Mouse (Mus musculus) ovary, postnatal 36 days (tissue): ENCODE results near the gene Acyp1.

ENCODE experiments used
- DNase-seq: peaks from one replicate; pipeline ENCODE4 v3.0.0; 2022; ENCODE audit warnings: low spot score, mixed read lengths

Acyp1 gene

GRCm38 (mm10) chr12:85287809-85288485 is at the start of gene Acyp1:
TSS of gene Acyp1 (minus strand) at chr12:85288438.
- DNase-seq = peak; percentile 50

- no peak for DNase-seq
Observed at GRCm38 (mm10) chr12:85337567-85338311, 49.5 kb upstream of the Acyp1 start.

DNA sequence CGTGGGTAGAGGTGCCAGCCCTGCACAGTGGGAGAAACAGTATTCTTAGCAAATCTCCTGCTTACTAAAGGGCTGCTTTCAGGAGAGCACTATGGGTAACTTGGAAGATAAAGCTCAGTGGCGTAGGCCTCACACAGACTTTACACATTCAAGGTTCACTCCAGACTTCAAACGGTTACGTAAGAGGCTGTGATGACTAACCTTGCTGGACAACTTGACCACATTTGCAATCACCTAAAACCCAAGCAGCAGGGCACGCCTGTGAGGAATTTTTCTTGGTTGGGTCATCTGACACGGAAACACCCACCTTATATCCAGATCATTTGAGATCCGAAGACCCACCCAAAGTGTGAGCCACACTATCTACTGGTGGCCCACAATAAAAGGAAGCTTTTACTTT is 41.9 kb upstream of the Acyp1 start:
- no peak for DNase-seq

DNA sequence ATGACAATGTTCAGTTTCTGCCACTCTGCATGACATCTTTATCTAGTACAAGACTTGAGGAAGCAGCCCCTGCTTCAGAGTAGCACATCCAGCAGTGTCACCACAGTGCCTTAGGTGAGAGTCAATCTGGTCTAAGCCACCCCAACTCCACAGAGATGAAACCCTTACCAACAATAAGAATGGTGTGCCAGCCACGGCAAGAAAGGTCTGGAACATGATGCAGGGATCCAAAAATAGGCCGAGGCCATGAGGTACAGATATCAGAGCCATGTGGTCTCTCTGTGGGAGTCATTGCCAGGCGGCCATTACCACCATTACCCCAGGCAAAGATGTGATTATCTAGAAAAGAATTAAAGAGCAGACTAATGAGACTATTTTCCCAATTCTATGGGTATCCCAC is 20.4 kb upstream of the Acyp1 start:
- DNase-seq = no peak

DNA sequence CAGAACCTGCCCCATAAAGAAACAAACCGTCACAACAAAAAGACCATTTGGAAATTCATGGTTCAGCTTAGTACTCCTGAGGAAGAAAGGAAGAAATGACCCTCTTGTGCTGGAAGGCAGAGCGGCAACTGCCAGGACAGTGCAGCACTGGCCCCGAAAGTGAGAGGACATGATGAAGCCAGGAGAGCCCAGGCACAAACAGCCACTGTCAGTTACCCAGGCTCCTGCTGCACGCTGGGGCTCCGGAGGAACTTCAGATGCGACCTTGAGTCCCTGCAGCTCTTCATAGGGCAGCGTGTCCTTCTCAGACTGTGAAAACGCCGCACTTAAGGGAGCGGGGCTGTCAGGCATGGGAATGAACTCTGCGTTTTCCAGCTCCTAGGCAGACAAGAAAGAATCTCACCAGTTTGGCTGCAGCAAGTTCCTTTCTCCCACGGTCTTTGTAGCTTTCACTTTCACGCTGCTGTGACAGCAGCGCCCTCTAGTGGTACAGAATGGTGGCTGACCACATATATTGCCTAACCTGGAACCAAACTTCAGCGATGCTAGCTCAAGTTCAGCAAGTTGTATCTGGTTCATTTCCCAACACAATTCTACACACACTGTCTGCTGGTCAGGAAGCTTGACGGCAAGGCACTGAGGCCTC is 17.1 kb upstream of the Acyp1 start:
- peak; percentile 79 for DNase-seq

DNA sequence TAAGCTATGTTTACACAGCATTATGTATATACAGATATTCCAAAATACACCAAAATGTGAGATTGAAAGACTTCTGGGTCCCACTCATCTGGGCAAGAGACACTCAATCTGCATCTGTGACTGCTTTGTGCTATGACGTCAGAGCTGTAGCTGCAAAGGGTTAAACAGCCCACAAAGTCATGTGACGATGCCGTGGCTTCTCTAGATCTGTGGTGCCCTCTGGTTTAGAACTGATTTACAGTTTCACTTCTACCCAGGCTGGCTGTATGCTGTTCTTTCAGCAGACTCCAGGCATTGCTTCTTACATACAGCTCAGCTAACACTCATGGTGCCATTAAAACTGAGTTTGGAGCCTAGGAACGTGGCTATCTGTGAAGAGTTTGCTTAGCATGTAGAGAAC is 16.5 kb upstream of the Acyp1 start:
- DNase-seq = no peak

DNA sequence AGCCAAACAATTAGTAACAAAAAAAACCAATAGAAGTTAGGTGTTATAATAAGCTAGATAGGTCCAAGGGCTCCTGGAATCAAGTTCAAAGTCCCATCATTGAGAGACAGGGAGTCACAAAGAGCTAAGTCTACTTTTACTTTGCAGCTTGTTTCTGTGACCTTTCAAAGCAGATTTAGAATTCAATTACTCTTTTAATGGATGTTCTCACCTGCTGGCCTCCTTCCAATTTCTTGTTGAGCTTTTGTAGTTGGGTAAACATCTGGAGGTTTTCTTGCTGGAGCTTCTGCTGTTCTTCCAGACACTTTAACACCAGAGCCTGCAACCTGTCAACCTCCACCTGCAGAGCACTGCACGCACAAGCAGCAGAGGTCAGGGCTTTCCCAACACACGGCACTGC is 15.0 kb upstream of the Acyp1 start:
- no peak for DNase-seq

GRCm38 (mm10) chr12:85298835-85299180 is 10.6 kb upstream of the Acyp1 start:
- DNase-seq = no peak

DNA sequence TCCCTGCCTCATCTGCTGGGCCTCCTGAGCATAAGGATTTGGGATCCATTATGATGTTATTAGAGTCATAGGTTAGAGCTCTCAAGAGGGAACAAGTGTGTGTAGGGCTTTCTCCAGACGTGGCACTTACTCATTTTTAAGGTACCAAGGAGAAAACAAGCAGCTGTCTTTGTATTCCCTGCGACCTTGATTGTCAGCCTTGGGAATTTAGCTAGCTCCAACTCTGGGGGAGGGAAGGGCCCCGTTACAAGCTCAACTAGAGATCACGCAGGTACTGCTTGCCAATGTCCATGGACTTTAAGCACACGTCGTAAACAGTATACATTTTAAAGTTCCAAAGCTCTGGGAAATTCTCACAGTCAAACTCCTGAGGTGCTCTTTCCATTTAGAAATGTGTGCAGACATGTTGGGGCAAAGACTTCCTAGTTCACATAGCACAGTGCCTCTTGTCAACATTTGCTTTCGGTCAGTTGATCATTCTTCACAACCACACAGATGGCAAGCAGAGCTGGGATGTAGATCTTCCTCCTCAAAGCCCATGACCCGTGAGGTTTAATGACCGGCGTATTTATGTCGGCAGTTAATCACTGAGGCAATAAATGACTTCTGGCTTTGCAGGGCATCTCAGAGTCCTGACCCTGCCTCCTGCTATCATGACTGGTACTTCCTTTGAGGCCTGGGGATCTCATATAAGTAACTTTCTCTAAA is 10.0 kb upstream of the Acyp1 start:
- no peak for DNase-seq

DNA sequence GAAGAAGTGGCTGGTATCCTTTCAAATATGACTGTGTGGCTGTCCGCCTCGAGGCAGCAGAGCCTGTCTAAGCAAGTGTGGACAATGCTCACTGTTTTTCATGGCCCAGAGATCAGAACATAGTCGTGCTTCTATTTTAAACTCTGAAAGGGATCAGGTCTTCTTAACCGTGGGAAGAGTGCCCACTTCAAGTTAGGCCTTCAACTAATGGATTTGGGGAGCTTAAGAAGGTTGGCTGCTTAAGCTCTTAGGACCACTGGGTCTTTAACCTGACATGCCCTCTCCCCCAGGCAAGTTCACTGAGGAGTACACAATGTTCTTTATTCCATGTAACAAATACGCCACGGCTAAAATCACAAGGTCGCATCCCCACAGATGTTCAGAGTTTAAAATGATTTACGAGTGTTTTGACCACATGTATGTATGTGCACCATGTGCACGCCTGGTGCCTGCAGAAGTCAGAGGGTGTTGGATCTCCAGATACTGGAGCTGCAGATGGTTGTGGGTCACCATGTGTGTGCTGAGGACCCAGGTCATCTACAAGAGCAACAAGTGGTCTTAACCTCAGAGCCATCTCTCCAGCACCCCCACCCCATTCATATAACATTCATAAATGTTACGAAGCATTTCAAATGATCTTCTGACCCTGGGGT is 9.2 kb upstream of the Acyp1 start:
- DNase-seq = no peak

GRCm38 (mm10) chr12:85296915-85297314 is 8.7 kb upstream of the Acyp1 start:
- DNase-seq = no peak

DNA sequence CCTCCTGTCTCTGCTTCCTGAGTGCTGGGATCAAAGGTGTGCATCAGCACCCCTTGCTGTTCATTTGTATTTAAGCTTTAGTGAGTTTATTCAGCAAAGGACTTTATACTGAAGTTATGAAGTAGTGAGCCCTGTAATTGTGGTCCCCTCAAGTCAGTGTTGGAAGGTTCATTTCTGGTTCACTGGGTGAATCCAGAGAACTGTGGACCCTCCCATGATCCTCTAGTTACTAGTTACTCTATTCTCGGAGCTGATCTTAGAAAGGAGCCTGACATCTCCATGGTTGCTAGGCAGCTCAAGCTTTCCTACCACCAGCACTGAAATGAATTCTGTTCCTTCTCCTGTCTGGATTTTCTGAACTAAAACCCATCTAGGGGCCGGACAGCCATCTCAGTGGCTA is 7.3 kb upstream of the Acyp1 start:
- no peak for DNase-seq

- DNase-seq = no peak
Observed at GRCm38 (mm10) chr12:85292906-85293305, 4.7 kb upstream of the Acyp1 start.

DNA sequence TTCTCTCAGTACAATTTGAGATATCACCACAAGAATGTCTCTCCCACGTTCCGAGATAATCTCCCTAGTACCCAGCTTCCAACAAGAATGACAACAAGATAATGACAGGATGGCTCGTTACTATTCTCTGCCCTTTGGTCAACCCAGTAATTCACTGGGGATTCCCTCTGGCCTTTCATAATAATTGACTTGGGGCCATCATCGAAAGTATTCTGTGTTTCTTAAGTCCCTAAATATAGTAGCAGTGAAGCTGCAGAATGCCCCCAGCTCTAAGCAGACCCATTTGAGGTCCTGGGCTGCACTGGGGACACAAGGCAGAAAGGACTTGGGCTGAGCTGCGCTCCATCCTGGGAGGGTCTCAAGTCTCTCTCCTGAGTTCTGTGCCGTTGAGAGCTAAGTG is 4.0 kb upstream of the Acyp1 start:
- no peak for DNase-seq

DNA sequence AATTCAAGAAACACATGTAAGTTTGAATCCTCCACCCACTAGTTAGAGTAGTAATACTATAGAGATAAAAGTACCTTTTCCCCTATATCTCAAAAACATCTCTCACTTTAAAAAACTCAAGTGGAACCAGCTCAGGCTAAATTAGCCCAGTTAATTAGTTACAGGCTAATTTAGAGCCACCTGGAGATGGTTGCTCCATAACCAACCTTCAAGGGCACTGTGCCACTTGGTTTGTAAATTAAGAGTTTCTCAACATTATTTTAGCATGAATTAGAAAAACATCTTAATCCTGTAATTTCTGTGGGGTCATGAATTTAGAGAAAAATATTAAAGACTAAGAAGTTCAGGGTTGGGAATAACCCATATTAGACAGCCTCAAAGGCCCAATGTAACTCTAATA is 3.3 kb upstream of the Acyp1 start:
- DNase-seq = no peak

- DNase-seq = no peak
Observed at GRCm38 (mm10) chr12:85290633-85291032, 2.4 kb upstream of the Acyp1 start.

DNA sequence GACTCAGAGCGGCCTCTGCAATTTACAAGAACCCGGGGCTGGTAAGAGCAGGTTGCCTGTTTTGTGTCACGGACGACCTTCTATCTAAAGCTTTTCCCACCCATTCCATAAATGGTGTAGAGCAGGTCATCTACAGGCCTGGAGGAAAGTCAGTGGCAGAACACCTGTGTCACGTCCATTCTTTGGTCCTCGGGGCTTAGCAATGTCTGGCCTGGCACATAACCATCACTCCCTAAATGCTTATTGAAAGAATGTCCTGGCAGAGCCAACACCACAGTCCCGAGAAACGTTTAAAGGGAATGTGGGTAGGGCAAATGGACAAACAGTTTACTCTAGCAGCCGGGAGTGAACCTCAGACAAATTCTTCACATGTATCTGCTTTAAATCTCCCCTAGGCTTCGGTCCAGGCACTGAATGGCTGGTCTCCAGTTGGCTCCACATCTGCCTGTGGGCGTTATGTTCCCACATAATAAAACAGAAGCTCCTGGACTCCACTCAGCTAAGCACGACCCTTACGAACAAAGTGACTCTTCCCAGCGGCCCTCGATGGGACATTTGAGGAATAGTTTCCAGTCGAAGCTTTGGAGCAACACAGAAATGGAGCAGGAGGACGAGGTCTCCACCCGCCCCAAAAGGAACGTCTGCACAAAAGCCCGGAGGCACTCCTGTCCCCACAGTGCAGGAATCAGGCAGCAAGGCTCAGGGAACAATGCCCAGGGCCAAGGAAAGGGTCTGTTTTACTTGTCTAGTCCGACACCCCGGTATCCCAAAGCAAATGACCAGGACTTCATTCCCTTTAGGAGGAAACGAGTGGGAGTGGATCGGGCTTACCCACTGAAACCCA is 1.1 kb upstream of the Acyp1 start:
- no peak for DNase-seq

DNA sequence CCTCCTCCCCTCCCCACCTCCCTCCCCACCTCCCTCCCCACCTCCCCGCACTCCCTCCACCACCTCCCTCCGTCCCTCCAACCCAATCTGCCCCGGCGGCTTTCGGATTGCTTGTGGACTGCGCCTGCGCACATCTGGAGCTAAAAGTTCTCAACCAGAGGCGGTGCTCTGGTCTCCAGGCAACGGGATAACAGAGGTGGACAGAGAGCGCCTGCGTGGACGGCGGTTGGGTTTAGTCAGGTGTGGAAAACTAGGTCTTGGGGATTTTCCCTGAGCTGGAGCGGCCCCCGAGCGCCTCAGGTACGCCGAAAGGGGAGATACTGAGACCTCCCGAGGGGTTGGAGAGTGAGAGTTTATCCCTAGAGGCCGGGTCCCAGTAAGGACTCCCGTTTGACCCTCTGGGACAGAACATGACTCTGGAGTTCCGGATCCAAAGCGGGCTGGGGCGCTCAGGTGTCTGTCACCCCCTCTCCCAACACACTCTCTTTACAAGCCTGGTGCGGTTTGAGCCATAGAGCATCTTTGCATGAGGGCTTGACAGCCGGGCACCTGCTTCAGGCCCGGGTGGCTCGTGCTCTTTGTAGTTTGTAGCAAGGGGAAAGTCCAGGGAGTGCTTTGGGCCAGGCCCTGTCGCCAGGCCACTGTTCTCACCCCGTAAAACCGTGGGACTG is 383 bp upstream of the Acyp1 start, which contains the start of gene Zc2hc1c:
Gene Zc2hc1c (plus strand): TSS at position 106 of the 671 bp plus-strand sequence.
- peak; percentile 88 for DNase-seq

GRCm38 (mm10) chr12:85286941-85287340 is 1.3 kb downstream of the Acyp1 start:
- DNase-seq = no peak

DNA sequence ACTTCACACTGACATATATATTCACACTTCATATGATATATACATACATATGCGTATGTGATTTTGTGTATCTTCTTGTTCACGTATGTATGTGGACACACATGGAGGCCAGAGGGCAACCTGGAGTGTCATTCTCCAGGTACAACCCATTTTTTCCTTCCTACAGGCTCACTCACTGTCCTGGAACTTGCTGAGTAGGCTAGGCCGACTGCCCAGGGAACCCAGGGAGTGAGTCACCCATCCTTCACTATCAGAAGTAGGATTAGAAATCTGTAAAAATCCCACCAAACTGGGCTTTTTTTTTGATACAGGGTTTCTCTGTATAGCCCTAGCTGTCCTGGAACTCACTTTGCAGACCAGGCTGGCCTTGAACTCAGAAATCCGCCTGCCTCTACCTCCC is 3.2 kb downstream of the Acyp1 start:
- no peak for DNase-seq

GRCm38 (mm10) chr12:85284331-85284730 is 3.9 kb downstream of the Acyp1 start:
- DNase-seq = no peak
